Comparison of ENCODE assay signal across 22 mouse cellular contexts in the genomic region with DNA sequence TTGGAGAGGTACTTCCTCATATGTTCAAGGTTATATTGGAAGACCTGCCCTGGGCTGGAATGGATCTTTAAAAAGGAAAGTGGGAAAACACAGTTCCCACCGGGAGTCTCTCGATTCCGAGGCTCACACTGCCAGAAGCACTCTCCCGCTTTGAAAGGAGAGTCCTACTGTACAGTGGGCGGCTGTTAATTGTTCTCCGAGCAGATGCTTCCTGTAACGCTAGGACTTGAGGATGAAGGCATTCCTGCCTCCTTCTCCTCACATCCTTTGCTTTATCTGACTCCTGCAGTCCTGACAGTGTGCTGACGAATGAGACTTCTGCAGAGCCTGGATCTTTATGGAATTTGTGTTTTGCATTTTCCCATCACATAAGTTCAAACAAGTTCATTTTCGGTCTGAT. TPM values are rescaled to one million over a fixed set of nuclear protein-coding genes. Genes with fewer than 3 reads are reported as not detected.
DNase-seq lines count a peak whose midpoint lies in the region; ATAC-seq and TF ChIP-seq lines count a peak whose summit lies in the region.
"Had no signal": no experiment of that assay in that cellular context is flagged by ENCODE, and none has a peak within 500 bp of the region (broad histone marks: within the 10 kb centered on the region; RNA-seq: fewer than 3 reads in every experiment).

No protein-coding gene starts in this region.

- H3K36me3 ChIP-seq in heart, embryonic 15.5 days = no peaks in the 10 kb centered on the region
- H3K36me3 ChIP-seq in heart, postnatal 0 days (replicated peaks; ENCODE audit: control insufficient read depth, insufficient read depth, low read length) = no peaks in the 10 kb centered on the region
- no peaks in the 10 kb centered on the region for H3K36me3 ChIP-seq in hindbrain, embryonic 12.5 days
- H3K36me3 ChIP-seq: hindbrain, embryonic 10.5 days; limb, embryonic 15.5 days; midbrain, embryonic 10.5 days had no signal

- peaks cover 10% of the 10 kb centered on the region for H3K4me1 ChIP-seq in heart, embryonic 15.5 days (replicated peaks)
- peaks cover 6% of the 10 kb centered on the region; the same call in 1 of the 2 replicates for H3K4me1 ChIP-seq in heart, postnatal 0 days (ENCODE audit: control insufficient read depth, insufficient read depth)
- 0 out of 2 replicates have a peak, but pooled peaks cover 2% of the 10 kb centered on the region for H3K4me1 ChIP-seq in hindbrain, embryonic 12.5 days

- H3K9ac ChIP-seq in heart, embryonic 15.5 days = no peak overlapping the region
- no peak overlapping the region for H3K9ac ChIP-seq in heart, postnatal 0 days (replicated peaks; ENCODE audit: low read depth, low read length)
- no peak overlapping the region for H3K9ac ChIP-seq in hindbrain, embryonic 12.5 days
- H3K9ac ChIP-seq: forebrain, postnatal 0 days; limb, embryonic 15.5 days; liver, embryonic 14.5 days had no signal

- H3K4me2 ChIP-seq in heart, embryonic 15.5 days = no peak overlapping the region
- no peak overlapping the region for H3K4me2 ChIP-seq in heart, postnatal 0 days (ENCODE audit: low read depth, low read length)
- H3K4me2 ChIP-seq in hindbrain, embryonic 12.5 days (replicated peaks) = no peak overlapping the region
- H3K4me2 ChIP-seq: limb, embryonic 15.5 days had no signal

- H3K27ac ChIP-seq in heart, embryonic 15.5 days = peak overlapping the region; percentile 18; the same call in 1 of the 2 replicates
- peak overlapping the region; percentile 66 for H3K27ac ChIP-seq in heart, postnatal 0 days (ENCODE audit: low read depth)
- no peak overlapping the region for H3K27ac ChIP-seq in hindbrain, embryonic 12.5 days
- H3K27ac ChIP-seq: hindbrain, embryonic 10.5 days; hindbrain, postnatal 0 days; limb, embryonic 15.5 days; liver, embryonic 14.5 days; midbrain, embryonic 10.5 days had no signal

- TF ChIP-seq EP300 in heart, postnatal 0 days (IDR thresholded peaks at IDR 0.05; ENCODE audit: low read depth) = 0 out of 2 replicates have a peak, but pooled peaks have one; percentile 45

- H3K27me3 ChIP-seq in heart, embryonic 15.5 days = peaks cover 18% of the 10 kb centered on the region
- peaks cover 5% of the 10 kb centered on the region; the same call in 1 of the 2 replicates for H3K27me3 ChIP-seq in heart, postnatal 0 days (ENCODE audit: control insufficient read depth, insufficient read depth, low read length)
- H3K27me3 ChIP-seq in hindbrain, embryonic 12.5 days = peaks cover 15% of the 10 kb centered on the region
- H3K27me3 ChIP-seq: limb, embryonic 15.5 days had no signal

- intact Hi-C loops in heart, postnatal 25 days (cut with DNase I) = no loop called here

- DNase-seq in heart, postnatal 25 days (ENCODE audit: low spot score) = no peak
- DNase-seq in kidney, postnatal 14 days = peak; percentile 34
- DNase-seq in kidney, adult 11 months = no peak
- DNase-seq in brain, adult 2 months (ENCODE audit: low read depth, low spot score) = peak; percentile 16
- no peak for DNase-seq in heart, postnatal 0 days (ENCODE audit: low spot score)
- DNase-seq: adrenal gland, adult 2 months; cerebellum, adult 11-12 months; cerebellum, postnatal 10 days; forebrain, postnatal 0 days; gastrocnemius, postnatal 14 days; left cerebral cortex, postnatal 4 days; thymus, postnatal 25 days had no signal

- no peak for TF ChIP-seq CTCF in heart, postnatal 0 days (IDR thresholded peaks at IDR 0.05; ENCODE audit: low read depth)

- no peak overlapping the region for H3K4me3 ChIP-seq in heart, embryonic 15.5 days
- no peak overlapping the region for H3K4me3 ChIP-seq in heart, postnatal 0 days (ENCODE audit: low read depth, low read length)
- H3K4me3 ChIP-seq in hindbrain, embryonic 12.5 days = no peak overlapping the region
- H3K4me3 ChIP-seq: hindbrain, embryonic 10.5 days; limb, embryonic 15.5 days; midbrain, embryonic 10.5 days had no signal

- no peak for ATAC-seq in heart, embryonic 15.5 days (replicated peaks; ENCODE audit: insufficient number of reproducible peaks, insufficient read depth, low FRiP score, low read depth)
- ATAC-seq in heart, postnatal 0 days (ENCODE audit: insufficient read depth, low read depth) = peak; percentile 69
- ATAC-seq in hindbrain, embryonic 12.5 days (ENCODE audit: low FRiP score) = no peak
- ATAC-seq: forebrain, postnatal 0 days; hindbrain, postnatal 0 days; intestine, embryonic 16.5 days; midbrain, embryonic 16.5 days had no signal

- no peaks in the 10 kb centered on the region for H3K9me3 ChIP-seq in heart, embryonic 15.5 days (replicated peaks)
- no peaks in the 10 kb centered on the region for H3K9me3 ChIP-seq in heart, postnatal 0 days (replicated peaks; ENCODE audit: control insufficient read depth, low read length)
- H3K9me3 ChIP-seq in hindbrain, embryonic 12.5 days (replicated peaks) = no peaks in the 10 kb centered on the region
- H3K9me3 ChIP-seq: hindbrain, embryonic 10.5 days; limb, embryonic 15.5 days; midbrain, embryonic 10.5 days had no signal

- 57% methylated on average over 9 of the region's 9 CpGs for WGBS in heart, embryonic 15.5 days
- 53% methylated on average over 9 of the region's 9 CpGs for WGBS in heart, postnatal 0 days
- 85% methylated on average over 9 of the region's 9 CpGs for WGBS in hindbrain, embryonic 12.5 days

RNA-seq across cellular contexts. Expression of a gene that starts 3.9 kb away (rescaled TPM):
- 3.9 and 4.3 TPM in 2 replicates for polyA plus RNA-seq in heart, embryonic 15.5 days (2015; fragmentation: Nextera tagmentation; extraction: Ambion mirVana)
- total RNA-seq in heart, postnatal 25 days (2021) = 1 to 10 TPM; 1.3 to 1.8 TPM
- 6.5 TPM in 2 replicates for total RNA-seq in heart, postnatal 0 days (2014; rRNA removed; ENCODE audit: low replicate concordance)
- 3.0 and 3.3 TPM in 2 replicates for polyA plus RNA-seq in heart, postnatal 0 days (2015; fragmentation: Nextera tagmentation; extraction: Ambion mirVana)
- 3.6 and 4.2 TPM in 2 replicates for polyA plus RNA-seq in hindbrain, embryonic 12.5 days (2016; fragmentation: Nextera tagmentation; extraction: Ambion mirVana)
- total RNA-seq: MEL had no signal

RNA-seq across cellular contexts. Expression of a gene that starts 31.4 kb away (rescaled TPM):
- polyA plus RNA-seq in heart, embryonic 15.5 days (2015; fragmentation: Nextera tagmentation; extraction: Ambion mirVana) = 8.5 and 9.8 TPM in 2 replicates
- 1 to 10 TPM; 5.2 to 6.0 TPM for total RNA-seq in heart, postnatal 25 days (2021)
- total RNA-seq in heart, postnatal 0 days (2014; rRNA removed; ENCODE audit: low replicate concordance) = 6.3 and 13.4 TPM in 2 replicates
- 7.3 and 8.0 TPM in 2 replicates for polyA plus RNA-seq in heart, postnatal 0 days (2015; fragmentation: Nextera tagmentation; extraction: Ambion mirVana)
- 15.1 and 16.9 TPM in 2 replicates for polyA plus RNA-seq in hindbrain, embryonic 12.5 days (2016; fragmentation: Nextera tagmentation; extraction: Ambion mirVana)

Comparison
In these comparisons a context has a peak if more than half of its experiments do, and no peak if none do; other contexts are left out.
1. DNase-seq: peak in kidney, postnatal 14 days (single experiment) and brain, adult 2 months (single experiment); none in heart, postnatal 25 days (single experiment), kidney, adult 11 months (single experiment) and heart, postnatal 0 days (single experiment).